Mouse (Mus musculus) ES-Bruce4 (cell line): ENCODE results near the gene Mogat1.

Experiments used
- CTCF ChIP-seq: IDR thresholded peaks from one replicate; pipeline ENCODE4 v1.8.1; 2011; ENCODE audit warnings: low read depth, low read length
- POLR2A ChIP-seq: IDR thresholded peaks from one replicate; pipeline ENCODE4 v1.8.1; 2011; ENCODE audit warnings: low read length; ENCODE audit not compliant: insufficient read depth

DNA sequence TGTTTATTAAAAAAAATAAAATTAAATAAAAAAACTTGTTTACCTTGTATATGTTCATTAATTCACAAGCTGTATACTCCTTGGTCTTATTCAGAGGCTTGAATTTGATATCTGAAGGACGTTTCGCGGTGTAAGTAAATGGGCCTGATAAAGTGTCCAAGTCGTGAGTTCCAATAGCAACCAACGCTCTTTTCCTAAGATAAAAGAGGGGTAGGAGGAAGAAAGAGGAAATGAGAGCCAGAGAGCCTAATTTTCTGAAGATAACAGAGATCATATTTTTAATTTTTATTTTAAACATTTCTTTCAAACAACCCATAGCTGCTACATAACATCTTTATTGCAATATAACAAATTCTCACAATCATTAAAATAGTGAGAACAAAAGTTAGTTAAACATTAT lies 38.4 kb upstream of the Mogat1 start:
- TF ChIP-seq CTCF, result no peak
- TF ChIP-seq POLR2A, result no peak
